Mouse (Mus musculus): Measurements from ENCODE around the gene Tbc1d30.

The Tbc1d30 gene

GRCm38 (mm10) chr10:121310511-121311221 is 40.4 kb downstream of the Tbc1d30 start:
- DNase-seq = peak; percentile 74

DNA sequence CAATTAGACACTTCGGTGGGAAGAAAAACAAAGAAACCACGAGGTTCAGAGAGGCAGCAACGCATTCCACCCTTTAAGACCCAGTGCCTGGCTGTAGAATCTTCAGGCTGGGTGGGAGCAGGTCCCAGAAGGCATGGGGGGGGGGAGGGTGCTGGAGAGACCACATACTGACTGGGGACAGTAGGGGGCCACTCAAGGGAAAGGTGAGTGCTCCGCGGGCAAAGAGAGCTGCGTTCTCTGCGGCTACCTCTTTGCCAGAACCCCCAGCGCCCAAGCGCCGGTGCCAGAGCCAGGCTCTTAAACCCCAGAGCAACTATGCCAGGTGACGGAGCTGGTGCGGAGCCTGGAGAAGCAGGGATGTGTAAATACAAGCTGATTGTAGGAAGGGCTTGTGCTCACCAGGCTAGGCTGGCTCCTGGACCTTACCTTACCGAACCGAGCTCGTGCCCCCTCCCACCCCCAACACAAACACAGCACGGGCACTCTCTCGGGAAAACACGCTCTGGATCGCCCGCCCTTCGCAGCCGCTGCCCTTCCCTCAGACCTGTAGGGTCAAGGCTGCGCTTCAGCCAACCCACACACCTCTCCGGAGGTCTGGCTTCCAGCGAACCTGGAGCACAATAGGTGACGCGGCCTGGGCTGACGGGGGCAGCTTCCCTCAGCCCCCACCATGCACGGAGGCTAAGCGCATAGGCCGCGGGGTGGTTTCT is 41.1 kb downstream of the Tbc1d30 start:
- no peak for DNase-seq

- peak; percentile 66 for DNase-seq
Measured at GRCm38 (mm10) chr10:121309123-121309655, 41.9 kb downstream of the Tbc1d30 start.

DNA sequence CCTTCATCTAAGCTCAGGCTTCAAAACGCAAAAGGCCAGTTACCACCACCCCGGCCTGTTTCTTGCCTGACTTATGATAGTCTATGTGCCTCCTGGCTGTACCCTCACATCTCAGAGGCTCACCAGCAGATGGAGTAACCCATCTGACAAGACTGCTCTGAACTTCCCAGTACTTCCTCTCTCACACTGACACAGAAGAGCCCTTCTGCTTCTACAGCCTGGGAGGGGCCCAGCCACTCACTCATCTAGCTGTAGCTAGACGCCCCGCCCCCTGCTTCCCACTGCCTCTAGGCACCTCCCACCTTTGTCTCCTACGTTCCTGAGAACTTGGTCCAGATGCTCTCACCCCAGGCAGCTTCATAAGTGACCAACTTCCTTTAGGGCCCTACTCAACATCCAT is 45.6 kb downstream of the Tbc1d30 start:
- DNase-seq = peak; percentile 85

DNA sequence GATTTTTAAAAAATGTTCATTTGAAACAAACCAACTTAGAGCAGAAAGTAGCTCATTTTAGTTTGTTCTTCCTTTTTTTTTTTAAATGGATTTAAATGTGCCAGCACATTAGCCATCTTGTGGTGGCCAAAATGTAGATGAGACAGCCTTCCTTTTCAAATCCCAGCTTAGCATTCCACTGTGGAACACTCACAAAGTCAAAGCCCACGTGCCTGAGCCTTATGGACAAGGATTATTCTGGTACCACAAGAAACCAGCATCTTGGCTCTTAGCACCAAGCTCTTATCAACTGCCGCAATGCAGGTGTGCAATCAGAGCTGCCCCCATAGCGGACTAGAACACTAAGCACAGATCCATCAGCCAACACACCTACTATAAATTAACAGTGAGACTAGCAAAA is 47.5 kb downstream of the Tbc1d30 start:
- DNase-seq = no peak

DNA sequence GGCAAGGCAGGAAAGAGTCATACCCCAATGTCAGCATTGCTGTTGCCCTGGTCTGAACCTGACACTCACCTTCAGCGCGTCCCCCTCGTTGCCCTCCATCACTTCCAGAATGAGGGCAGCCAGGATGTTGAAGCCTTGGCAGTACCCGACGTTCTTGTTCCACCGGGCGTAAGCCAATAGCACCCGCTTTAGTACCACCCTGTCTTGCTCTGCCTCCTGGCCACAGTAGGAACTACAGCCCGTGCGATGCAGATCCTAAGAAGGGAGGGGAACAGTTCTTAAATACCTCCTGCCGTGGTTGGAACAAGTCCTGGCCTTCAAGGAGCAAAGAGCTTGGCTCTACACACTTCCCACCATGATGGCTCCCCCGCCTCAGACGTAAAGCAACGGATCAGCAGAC is 49.2 kb downstream of the Tbc1d30 start:
- no peak for DNase-seq

DNA sequence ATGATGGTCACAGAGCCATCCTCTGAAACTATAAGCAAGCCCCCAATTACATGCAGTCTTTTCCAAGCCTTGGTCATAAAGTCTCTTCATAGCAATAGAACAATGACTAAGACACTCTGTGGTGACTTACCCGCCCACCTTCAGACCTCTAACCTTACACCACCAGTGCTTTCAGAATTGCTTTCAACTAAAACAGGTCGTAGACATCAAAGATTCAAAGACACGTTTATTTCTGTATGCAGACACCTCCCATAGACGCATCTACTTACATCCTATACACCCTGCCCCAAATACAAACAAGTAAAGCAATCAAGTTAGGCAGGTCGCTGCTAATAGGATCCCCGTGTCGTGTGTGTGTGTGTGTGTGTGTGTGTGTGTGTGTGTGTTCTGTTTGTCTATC is 50.4 kb downstream of the Tbc1d30 start:
- no peak for DNase-seq

DNA sequence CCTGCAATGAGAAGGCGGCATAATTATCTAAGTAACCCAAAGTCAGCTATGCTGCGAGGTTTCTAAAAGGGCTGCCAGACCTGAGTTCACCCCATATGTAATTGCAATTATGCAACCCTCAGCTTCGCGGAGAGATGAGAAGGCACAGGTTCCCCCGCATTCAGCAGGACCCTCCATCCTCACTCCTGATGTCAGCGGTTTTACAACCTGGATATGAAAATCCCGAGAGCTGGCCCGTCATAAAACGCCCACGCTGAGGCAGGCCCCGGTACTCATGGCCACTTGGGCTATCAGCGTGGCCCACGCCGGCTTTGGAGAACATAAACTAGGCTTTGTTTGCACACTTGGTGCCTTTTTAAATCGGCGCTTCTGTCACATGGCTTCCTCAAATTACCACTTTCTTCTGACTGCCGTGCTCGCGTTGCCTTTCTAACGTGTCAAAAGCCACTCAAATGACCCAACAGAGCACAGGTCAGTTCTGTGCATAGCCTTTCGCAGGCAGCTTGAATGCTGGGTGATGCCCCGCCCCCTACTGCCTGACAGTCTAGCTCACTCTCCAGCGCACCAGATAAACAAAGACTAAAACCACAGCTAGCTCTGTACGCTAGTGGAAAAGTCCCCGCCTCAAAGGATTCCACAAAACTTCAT is 53.9 kb downstream of the Tbc1d30 start:
- peak; percentile 90 for DNase-seq

DNA sequence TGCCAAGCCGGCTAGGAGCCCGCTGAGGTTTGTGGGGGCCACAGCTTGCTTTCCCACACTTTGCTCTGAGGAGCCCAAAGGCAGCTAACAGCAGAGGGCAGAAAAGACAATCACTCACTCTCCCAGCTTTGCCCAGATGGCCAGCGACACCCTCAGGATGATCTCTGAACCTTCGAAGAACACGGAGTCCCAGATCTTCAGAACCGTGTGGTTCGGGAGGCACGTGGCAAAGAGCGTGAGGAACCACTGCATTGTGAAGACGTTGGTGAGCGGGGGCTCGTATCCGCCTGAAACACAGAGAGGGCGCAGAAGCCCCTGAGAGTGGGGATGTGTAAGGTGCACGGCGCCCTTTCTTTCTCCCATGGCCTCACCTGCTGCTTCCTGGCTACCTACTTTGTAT is 56.6 kb downstream of the Tbc1d30 start:
- DNase-seq = no peak

DNA sequence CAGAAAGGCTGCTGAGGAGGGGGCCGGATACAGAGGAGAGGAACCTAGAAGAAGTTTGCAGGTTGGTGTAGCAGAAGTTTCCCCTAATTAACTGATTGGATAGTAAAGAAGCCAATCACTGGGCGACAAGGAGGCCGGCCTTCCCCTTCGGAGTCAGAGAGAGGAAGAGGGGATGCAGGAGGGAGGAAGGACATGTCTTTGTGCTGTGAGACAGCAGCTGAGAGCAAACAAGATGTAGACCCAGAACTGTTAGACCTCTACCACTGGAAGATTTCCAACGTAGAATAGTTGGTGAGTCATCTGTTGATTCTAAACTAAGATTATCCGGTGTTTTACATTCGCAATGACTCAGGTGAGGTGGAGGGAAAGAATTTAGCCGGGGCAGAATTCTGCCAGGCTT is 57.2 kb downstream of the Tbc1d30 start:
- DNase-seq = no peak

DNA sequence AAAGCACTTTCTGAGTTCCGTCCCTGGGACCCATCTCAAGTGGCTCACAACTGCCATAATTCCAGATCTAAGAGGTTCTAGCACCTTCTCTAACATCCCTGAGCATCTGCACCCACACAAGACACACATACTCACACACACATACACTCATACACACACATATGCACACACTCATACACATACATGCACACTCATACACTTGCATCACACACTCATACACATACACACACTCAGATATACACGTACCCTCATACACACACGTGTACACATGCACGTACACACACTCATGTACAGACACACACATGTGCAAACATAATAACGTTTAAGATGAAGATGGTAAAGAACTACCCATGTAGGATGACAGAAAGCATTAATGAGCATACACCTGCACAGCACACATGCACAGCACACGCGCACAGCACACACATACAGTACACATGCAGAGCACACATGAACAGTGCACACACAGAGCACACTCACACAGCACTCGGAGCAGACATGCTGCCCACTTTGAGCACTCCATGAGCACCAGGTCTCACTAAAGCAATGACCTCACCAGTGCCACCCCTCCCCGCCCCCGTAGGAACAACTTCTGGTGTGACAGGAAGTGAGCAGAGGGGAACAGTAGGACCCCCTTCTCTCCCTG is 59.7 kb downstream of the Tbc1d30 start:
- DNase-seq = no peak

DNA sequence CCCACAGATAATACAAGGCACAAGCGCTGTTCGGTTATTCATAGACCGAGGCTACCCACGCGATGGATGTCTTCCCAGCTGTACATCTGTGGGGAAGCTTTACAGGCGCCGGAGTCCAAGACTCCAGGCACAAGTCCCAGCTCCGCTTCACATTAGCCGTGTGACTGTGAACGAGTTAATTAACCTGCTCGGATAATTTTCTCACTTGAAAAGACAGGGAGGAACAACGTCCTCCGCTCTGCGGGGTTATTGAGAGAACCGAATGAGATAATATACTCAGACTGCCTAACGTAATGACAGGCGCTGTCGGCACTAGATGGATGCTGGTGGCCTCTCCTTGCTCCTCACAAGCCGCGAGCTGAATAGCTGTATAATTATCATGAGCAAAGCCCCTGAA is 60.4 kb downstream of the Tbc1d30 start:
- DNase-seq = no peak

DNA sequence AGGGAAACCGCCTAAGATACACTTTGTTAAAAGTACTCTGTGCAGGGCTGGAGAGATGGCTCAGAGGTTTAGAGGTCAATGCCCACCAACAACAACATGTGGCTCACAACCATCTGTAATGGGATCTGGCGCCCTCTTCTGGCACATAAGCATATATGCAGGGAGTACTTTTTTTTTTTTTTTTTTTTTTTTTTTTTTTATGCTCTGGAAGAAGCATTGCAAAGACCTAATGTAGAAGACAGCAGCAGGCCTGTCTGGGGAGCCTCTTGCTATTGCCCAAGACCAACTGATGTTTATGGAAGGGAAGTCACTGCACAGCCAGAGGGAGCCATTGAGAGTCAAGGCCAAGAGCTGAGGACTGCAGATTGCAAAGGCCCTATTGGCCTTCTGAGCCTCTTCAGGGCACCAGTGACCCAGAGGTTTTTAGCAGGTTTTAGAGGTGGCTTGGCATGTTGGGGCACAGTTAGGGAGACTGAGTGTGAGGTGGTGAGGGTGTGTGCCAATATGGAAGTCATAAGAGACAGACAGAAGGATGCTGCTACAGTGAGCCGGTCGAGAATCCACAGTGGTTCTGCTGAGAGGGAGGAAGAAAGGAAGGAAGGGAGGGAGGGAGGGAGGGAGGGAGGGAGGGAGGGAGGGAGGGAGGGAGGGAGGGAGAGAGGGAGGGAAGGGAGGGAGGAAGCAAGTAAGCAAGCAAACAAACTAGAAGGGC is 61.0 kb downstream of the Tbc1d30 start:
- DNase-seq = peak; percentile 23

- no peak for DNase-seq
Measured at GRCm38 (mm10) chr10:121282926-121283325, 68.2 kb downstream of the Tbc1d30 start.

GRCm38 (mm10) chr10:121282436-121282835 is 68.6 kb downstream of the Tbc1d30 start:
- DNase-seq = no peak

- DNase-seq = no peak
Measured at GRCm38 (mm10) chr10:121280943-121281342, 70.1 kb downstream of the Tbc1d30 start.

- peak; percentile 51 for DNase-seq
Measured at GRCm38 (mm10) chr10:121277022-121277471, 74.0 kb downstream of the Tbc1d30 start.

DNA sequence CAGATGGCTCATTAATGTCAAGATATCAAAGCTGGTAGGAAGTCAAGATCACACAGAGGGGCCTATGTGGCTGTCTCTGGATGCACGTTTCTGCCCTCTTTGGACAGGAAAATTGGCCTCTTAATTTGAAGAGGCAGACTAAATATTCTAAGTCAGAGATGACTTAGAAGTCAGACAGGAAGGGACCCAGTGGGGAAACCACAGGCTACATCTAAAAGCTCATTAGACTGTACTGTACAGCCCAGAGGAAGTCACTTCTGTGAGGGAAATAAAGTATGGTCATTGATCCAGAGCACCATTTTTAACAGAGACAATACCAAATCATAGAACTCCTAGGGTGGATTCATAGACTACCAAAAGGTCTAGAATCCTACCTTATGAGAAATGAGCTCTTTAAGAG is 76.1 kb downstream of the Tbc1d30 start:
- no peak for DNase-seq

DNA sequence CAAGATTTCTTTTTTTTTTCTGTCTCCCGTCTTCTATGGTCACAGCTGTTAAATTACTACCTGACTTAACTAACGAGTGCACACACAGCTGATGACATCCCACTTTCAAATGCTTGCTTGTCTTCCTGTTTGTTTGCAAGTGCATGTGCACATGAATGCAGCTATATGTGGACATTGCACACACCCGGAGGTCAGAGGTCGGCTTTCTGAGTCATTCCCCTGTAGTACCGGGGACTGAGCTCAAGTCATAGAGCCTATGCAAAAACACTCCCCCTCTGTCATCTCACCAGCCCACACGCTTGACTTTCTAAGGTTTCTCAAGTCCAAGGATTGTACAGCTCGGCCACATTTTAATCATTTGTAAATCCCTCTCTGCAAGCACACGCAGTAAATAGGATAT is 80.1 kb downstream of the Tbc1d30 start:
- DNase-seq = no peak

GRCm38 (mm10) chr10:121268771-121269170 is 82.3 kb downstream of the Tbc1d30 start:
- no peak for DNase-seq

DNA sequence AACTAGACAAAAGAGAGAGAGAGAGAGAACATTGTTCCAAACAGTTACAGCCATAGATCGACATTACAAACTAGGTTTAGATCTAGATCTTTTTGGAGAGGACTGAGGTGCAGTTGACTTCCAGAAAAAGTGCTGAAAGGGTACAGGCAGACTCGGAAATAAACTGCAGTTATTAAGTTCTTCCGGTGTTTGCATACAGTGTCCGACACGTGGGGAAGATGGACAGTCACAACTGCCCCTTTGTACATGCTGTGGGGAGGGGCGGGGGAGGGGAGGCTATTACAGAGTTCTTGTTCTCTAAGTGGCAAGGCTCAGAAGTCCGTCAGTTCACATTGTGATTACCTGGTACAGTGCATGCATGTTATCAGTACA is 86.9 kb downstream of the Tbc1d30 start:
- no peak for DNase-seq

GRCm38 (mm10) chr10:121263520-121264203 is 87.4 kb downstream of the Tbc1d30 start:
- DNase-seq = no peak

All from lung, postnatal 36 days (tissue).